Mouse (Mus musculus) lung, postnatal 10 days (tissue): Measurements from ENCODE around the gene Vmn1r36.
"Not testable (repeated sequence)": the region's sequence is repeated elsewhere in the genome, so short reads cannot be mapped to it uniquely, and the experiment has no call there.

Experiments
- DNase-seq: peaks from one replicate; pipeline ENCODE4 v3.0.0; 2021

Vmn1r36 gene

GRCm38 (mm10) chr6:66719068-66719467 is at the start of gene Vmn1r36:
TSS of gene Vmn1r36 (minus strand) at chr6:66719168.
- not testable (repeated sequence) for DNase-seq

GRCm38 (mm10) chr6:66729082-66729481 is 10.1 kb upstream of the Vmn1r36 start, which contains the start of gene Vmn1r37:
TSS of gene Vmn1r37 (plus strand) at chr6:66729382.
- DNase-seq, result not testable (repeated sequence)

GRCm38 (mm10) chr6:66713854-66714253 is 5.1 kb downstream of the Vmn1r36 start:
- no peak for DNase-seq

- no peak for DNase-seq
Measured at GRCm38 (mm10) chr6:66708901-66709300, 10.1 kb downstream of the Vmn1r36 start.

DNA sequence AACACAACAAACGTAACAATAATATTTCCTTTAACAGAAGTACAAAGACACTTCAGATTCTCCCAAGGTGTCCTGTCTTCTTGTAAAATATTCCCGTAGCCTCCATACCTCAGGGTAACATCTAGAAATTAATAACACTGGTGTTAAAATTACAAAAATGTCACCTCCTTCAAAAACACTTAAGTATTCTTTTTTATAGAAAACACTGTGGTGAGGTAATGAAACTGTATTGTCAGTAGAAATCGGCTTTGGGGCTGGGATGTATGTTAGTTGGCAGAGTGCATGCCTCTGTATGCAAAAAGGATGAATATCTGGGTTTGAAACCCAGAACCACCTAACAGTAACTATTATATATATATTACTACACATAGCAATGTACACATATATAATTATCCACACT is 33.2 kb downstream of the Vmn1r36 start, which contains the start of gene Vmn1r35:
TSS of gene Vmn1r35 (minus strand) at position 101 of the 400 bp plus-strand sequence.
- no peak for DNase-seq
